Mouse (Mus musculus) lung, postnatal 0 days (tissue): ENCODE measurements around the gene Gclc.

Source experiments
- CTCF ChIP-seq: IDR thresholded peaks from 2 replicates; pipeline ENCODE4 v1.5.1; 2016; ENCODE audit warnings: antibody characterized with exemption, mild to moderate bottlenecking
- EP300 ChIP-seq: IDR thresholded peaks from 2 replicates; pipeline ENCODE4 v1.6.1; 2016; ENCODE audit warnings: antibody characterized with exemption, mild to moderate bottlenecking, control low read depth

- TF ChIP-seq EP300: no peak
- no peak for TF ChIP-seq CTCF
Observed at GRCm38 (mm10) chr9:77789615-77790348, 35.4 kb downstream of the Gclc start.
